Mouse (Mus musculus) thymus, postnatal 10 days (tissue): Measurements from ENCODE around the gene Tex14.
"Not testable (repeated sequence)": the region's sequence is repeated elsewhere in the genome, so short reads cannot be mapped to it uniquely, and the experiment has no call there.

Experiments
- DNase-seq, 2 experiments: peaks; one replicate each; pipeline ENCODE4 v3.0.0; 2021; ENCODE audit warnings: low spot score in 2 of 2

Tex14 gene

DNA sequence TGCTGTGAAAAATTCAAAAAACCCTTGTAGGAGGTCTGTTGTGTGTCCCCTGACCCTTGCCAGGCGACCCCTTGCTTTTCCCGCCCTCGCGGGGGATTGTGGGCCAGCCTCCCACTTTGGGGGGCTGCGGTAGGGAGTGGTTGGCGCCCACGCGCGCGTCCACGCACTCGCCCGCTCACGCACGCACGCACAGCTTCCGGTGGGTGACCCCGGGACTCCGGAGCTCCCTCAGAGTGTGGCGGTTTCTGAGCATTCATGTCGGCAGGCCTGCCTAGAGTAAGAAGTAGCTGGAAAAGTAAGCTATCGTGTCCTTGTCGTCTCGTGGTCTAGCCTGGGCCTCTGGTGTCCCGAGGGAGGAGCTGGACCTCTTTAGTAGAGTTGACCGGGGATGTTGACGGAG is at the start of gene Tex14, which contains the start of gene Rad51c:
Gene Tex14 (plus strand): TSS at position 190 of the 400 bp plus-strand sequence.
Gene Rad51c (minus strand): TSS at position 79 of the 400 bp plus-strand sequence.
- DNase-seq: peak in 1 of 2 experiments; percentile 44

DNA sequence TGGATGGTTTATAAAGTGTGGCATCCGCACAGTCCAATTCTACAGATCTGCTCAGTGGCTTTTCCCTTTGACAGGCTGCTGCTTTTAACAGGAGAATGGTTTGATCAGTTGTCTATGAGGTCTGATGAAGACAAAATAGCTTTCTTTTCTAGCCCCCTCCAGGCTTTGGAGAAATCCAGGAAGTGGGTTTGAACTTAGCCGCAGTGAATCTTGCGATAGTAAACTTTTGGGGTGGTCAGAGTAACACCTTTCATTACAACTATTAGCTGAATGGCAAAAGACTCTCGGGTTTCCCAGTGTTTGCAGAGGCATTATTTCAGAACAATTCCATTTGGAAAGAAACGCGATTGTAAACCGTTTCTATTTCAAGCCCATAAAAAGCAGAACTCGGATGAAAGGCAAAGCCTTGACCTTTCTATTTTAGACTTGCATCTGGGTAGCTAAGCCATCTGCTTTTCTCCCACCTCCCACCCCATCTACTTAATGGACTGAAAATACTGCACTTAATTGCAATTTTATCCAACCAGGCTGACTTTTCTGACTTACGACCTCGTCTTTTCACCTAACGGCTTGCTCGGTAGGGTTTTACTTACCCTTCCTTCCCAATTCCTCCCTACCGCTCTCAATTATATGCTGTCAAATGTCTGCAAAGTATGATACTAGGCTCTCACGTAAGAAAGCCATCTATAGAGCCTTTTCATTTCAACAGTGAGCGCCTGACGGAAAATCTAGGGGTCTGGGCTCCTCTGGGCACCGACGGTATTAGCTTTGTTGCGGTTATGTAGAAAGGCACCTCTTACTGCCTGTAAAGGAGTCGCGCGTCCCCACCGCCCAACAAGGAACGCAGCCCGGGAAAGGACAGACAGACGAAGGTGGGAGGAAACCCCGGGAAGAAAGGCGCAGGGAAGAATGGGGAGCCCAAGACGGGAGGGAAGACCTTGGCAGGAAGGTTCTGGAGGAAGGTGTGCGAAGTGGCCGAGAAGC is 47.3 kb upstream of the Tex14 start:
- peak in 1 of 2 experiments; percentile 9 for DNase-seq

GRCm38 (mm10) chr11:87358331-87359261 is 46.3 kb upstream of the Tex14 start, which contains the start of gene Ppm1e:
Ppm1e (minus strand) TSS chr11:87359023.
- DNase-seq: peak; percentile 56 to 76

DNA sequence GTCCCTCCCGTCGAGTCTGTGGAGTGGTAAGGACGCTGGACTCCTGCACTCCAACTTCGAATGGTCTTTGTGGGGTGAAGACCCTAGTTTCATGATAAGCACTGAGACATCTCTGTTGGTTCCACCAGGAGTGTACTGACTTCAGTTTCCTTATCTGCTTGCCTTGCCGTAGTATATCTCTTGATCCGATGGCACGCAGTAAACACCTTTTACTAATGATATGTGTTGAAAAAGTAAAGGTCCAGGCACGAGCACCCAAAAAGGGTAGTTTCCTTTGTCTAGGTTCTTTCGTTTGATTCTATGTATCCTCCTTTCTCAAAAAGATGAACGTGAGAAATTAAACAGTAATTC is 45.6 kb upstream of the Tex14 start:
- no peak for DNase-seq

DNA sequence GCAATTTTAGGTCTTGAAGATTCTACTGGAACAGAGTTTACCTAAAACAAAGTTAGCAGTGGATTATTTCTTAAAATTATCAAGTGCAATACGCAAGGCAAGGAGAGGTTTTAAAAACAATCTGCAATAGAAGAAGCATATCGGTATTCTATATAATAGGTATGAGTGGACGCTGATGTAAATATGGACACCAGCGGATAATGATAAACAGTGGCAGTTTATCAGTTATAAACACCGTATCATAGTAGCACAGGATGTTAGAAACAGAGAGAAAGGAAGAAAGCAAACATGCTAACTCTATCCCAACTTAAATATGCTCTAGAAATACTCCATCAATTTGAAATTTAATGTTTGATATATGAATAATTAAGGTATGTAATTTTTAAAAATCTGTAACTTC is 39.7 kb upstream of the Tex14 start:
- no peak for DNase-seq

DNA sequence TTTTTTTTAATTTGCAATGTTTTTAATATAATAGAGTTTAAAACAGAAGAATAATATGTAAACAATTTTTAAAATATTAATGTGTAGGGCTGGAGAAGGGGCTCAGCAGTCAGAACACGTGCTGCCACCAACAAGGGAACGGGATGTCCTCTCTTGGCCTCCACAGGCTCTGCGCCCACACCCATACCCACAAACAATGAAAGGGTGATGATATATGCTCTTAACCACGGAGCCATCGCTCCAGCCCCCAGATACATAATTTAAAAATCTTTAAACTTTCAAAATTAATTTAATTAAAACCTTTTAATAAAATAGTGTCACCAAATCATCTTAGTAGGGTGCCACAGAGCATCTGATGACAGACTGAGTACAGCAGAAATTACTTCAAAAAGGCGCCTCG is 37.8 kb upstream of the Tex14 start:
- DNase-seq: no peak

GRCm38 (mm10) chr11:87367865-87368580 is 36.8 kb upstream of the Tex14 start:
- DNase-seq: no peak

- no peak for DNase-seq
These were observed 20.3 kb upstream of the Tex14 start for GRCm38 (mm10) chr11:87384551-87384950.

DNA sequence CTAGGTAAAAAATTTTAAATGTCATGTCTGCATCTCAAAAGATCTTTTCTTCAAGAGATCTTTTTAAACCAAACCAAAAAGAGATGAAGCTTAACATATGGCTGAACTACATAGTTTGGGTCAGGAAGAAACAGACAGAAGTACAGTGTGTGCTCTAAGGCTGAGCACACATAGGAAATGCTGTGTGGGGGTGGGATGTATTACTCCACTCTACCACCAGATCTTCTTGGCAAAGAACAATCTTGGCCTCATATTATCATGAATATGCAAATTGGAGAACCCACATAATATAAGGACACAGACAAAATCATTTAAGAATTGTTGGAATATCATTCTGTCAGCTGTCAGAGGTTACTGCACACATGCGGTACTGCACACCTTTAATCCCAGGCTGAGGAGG is 19.2 kb upstream of the Tex14 start:
- no peak for DNase-seq

DNA sequence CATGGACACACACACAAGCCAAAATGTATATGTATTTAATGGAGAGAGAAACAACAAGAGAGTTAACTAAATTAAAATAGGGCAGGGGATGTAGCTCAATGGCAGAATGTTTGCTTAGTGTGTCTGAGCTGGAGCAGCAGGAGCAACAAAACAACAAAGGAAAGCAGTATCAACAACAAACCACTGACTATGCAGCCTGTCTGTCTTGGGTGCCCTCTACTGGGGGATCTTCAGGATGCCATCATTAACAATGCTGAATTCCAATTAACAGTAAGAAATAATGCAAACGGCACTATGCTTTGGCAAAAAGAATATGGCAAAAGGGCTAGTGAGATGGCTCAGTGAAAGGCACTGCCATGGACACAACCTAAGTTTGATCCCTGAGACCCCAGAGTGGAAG is 11.0 kb upstream of the Tex14 start:
- DNase-seq: peak in 1 of 2 experiments; percentile 26

GRCm38 (mm10) chr11:87398402-87398801 is 6.5 kb upstream of the Tex14 start:
- DNase-seq: no peak

GRCm38 (mm10) chr11:87404111-87404853 is 583 bp upstream of the Tex14 start:
- DNase-seq: peak; percentile 96 to 98

DNA sequence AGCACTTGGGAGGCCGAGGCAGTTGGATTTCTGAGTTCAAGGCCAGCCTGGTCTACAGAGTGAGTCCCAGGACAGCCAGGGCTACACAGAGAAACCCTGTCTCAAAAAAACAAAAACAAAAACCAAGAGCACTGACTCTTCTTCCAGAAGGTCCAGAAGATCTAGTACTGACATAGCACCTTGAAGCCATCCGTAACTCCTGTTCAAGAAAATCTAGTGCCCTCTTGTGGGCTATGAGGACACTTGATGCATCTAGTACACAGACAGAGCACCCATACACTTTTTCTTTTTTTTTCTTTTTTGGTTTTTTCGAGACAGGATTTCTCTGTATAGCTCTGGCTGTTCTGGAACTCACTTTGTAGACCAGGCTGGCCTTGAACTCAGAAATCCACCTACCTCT is 8.5 kb downstream of the Tex14 start:
- DNase-seq: not testable (repeated sequence)

DNA sequence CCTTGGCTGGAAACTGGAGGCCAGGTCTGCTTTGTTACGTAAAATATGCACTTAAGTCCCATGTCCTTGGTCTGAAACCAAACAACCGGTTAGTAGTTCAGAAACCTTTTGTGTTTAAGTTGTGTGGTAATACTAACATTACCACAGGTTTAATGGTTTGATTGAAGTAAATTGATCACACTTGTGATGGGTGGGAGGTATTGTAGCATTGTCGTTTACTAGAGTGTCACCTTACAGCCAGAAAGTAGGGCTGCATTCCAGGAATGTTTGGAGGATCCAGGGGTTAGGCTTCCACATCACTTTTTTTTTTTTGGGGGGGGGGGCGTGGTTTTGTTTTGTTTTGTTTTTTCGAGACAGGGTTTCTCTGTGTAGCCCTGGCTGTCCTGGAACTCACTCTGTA is 11.3 kb downstream of the Tex14 start:
- no peak for DNase-seq

DNA sequence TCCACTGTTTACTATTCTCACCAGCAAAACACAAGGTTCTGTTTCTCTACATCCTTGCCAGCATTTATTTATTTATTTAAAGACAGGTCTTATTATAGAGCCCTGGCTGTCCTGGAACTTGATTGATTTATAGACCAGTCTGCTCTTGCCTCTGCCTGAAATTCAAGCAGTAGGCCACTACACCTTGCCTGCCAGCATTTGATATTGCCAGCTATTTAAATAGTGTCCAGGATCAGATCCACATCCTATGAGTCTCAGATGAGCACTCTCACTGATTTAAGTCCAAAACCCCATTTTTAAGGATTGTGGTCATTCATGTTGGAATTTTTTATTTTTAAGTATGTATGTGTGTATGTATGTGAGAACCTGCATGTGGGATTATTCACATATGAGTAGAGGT is 16.0 kb downstream of the Tex14 start:
- DNase-seq: no peak

DNA sequence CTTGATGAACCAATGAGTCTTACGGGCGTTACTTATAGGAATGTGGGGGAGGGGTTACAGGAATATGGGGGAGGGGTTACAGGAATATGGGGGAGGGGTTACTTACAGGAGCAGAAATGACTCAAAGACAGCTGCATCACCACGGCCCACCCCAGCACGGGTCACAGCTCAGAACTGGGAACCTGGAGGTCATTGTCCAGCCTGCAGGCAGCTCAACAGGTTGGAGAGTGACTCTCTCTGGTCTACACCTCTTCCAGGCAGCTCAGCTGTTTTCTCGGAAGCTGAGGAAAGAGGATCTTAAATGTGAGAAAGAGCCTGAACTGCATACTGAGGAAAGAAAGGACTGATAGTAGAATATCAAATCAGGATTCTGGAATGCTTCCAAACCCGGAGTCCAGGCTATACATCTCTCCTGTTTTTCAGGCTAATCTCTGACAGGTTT is 16.9 kb downstream of the Tex14 start:
- DNase-seq: peak in 1 of 2 experiments; percentile 42

DNA sequence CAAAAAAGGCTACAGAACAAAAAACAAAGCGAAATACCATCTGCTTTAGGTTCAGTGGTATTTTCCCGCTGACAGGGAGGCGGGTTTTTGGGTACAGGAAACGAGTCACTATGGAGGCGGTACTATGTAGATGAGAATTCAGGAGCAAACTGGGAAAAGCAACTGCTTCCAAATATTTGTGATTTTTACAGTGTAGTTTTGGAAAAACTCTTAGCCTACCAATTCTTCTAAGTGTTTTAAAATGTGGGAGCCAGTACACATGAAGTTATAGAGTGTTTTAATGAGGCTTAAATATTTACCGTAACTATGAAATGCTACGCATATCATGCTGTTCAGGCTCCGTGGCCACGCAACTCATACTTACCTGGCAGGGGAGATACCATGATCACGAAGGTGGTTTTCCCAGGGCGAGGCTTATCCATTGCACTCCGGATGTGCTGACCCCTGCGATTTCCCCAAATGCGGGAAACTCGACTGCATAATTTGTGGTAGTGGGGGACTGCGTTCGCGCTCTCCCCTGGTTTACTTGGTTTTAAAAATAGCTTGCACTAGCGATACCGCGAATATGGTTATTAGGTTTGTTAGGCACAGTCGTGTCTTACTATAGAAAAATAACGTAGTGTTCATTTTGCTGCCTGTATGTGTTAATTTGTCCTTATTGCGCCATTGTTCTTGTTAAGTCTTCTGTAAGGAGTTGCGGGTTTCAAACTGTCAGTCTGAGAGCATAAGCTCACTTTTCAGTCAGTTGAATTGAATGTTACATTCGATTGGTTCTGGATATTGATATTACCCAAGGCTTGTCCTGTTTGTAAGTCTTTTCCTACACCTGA is 17.9 kb downstream of the Tex14 start:
- DNase-seq: peak; percentile 85 to 86

- no peak for DNase-seq
These were observed 18.9 kb downstream of the Tex14 start for GRCm38 (mm10) chr11:87423551-87424325.

- DNase-seq: no peak
These were observed 21.2 kb downstream of the Tex14 start for GRCm38 (mm10) chr11:87426121-87426449.
